Mouse (Mus musculus) C2C12 (cell line): ENCODE measurements around the gene Usp37. TPM values are rescaled to one million over a fixed set of nuclear protein-coding genes. Genes with fewer than 3 reads are reported as not detected.

Source experiments
- H3K27me3 ChIP-seq: one replicate; pipeline ENCODE4 v1.6.1; 2011; ENCODE audit not compliant: control insufficient read depth, insufficient read depth, insufficient read length
- H3K36me3 ChIP-seq: one replicate; pipeline ENCODE4 v1.6.1; 2011; ENCODE audit not compliant: control insufficient read depth, insufficient read depth
- H3K4me3 ChIP-seq: one replicate; pipeline ENCODE4 v1.5.1; 2011; ENCODE audit warnings: mild to moderate bottlenecking, control low read depth; ENCODE audit not compliant: poor library complexity, insufficient read depth, severe bottlenecking
- H3K79me2 ChIP-seq: one replicate; pipeline ENCODE4 v1.6.1; 2011; ENCODE audit not compliant: control insufficient read depth, insufficient read depth
- H3K79me3 ChIP-seq: one replicate; pipeline ENCODE4 v1.6.1; 2011; ENCODE audit warnings: low read depth, control low read depth
- H3ac ChIP-seq: one replicate; pipeline ENCODE3; 2011; ENCODE audit warnings: low read depth; ENCODE audit not compliant: control insufficient read depth, insufficient read length
- CEBPB ChIP-seq: IDR thresholded peaks from one replicate; pipeline ENCODE4 v1.6.1; 2011; ENCODE audit warnings: low read depth, mild to moderate bottlenecking, control low read depth, moderate library complexity
- CTCF ChIP-seq: IDR thresholded peaks from one replicate; pipeline ENCODE4 v1.5.1; 2011; ENCODE audit not compliant: control insufficient read depth, insufficient read depth, insufficient read length
- FOSL1 ChIP-seq: IDR thresholded peaks from one replicate; pipeline ENCODE4 v1.8.0; 2011; ENCODE audit warnings: mild to moderate bottlenecking, low read length; ENCODE audit not compliant: poor library complexity, insufficient read depth, severe bottlenecking
- MAX ChIP-seq: IDR thresholded peaks from one replicate; pipeline ENCODE4 v1.6.1; 2011; ENCODE audit warnings: mild to moderate bottlenecking, control low read depth
- MYOD1 ChIP-seq: IDR thresholded peaks from one replicate; pipeline ENCODE4 v1.6.1; 2011; ENCODE audit warnings: low read depth; ENCODE audit not compliant: control insufficient read depth, insufficient read length
- MYOG ChIP-seq: IDR thresholded peaks from one replicate; pipeline ENCODE4 v1.6.1; 2011; ENCODE audit not compliant: control insufficient read depth, insufficient read length; ENCODE audit errors: extremely low read depth
- USF1 ChIP-seq: IDR thresholded peaks from one replicate; pipeline ENCODE4 v1.6.1; 2011; ENCODE audit warnings: low read depth, mild to moderate bottlenecking, control low read depth, moderate library complexity
- microRNA-seq: library from miRNA; unstranded; fragments of <30 nt; microRNA quantifications from one replicate; pipeline ENCODE4, GENCODE M21; 2019; ENCODE audit warnings: borderline microRNAs expressed
- polyA plus RNA-seq: library from polyadenylated mRNA; unstranded; fragments of >200 nt; fragmentation: generic; extraction: Trizol; gene quantifications from one replicate; pipeline ENCODE4 v1.2.1, GENCODE M21; 2012; ENCODE audit warnings: missing spikeins

The Usp37 gene
- polyA plus RNA-seq, 1 experiment = 4.9 TPM

GRCm38 (mm10) chr1:74387386-74387988 lies 156.6 kb downstream of the Usp37 start:
- TF ChIP-seq MAX (no peak), CEBPB (no peak), CTCF (no peak), MYOD1 (no peak)
- Histone ChIP-seq H3ac (peak overlapping the region; percentile 59), H3K27me3 (no peaks in the 10 kb centered on the region), H3K79me2 (peaks cover 9% of the 10 kb centered on the region), H3K36me3 (no peaks in the 10 kb centered on the region), H3K79me3 (peaks cover 6% of the 10 kb centered on the region), H3K4me3 (peak overlapping the region; percentile 29)

GRCm38 (mm10) chr1:74386714-74387385 lies 157.2 kb downstream of the Usp37 start:
- H3K79me2 ChIP-seq = peaks cover 3% of the 10 kb centered on the region
- peak overlapping the region; percentile 59 for H3ac ChIP-seq
- H3K27me3 ChIP-seq = no peaks in the 10 kb centered on the region
- peak overlapping the region; percentile 29 for H3K4me3 ChIP-seq
- TF ChIP-seq MAX = peak; percentile 35
- no peak for TF ChIP-seq MYOG
- peak; percentile 8 for TF ChIP-seq CTCF
- no peaks in the 10 kb centered on the region for H3K36me3 ChIP-seq
- no peaks in the 10 kb centered on the region for H3K79me3 ChIP-seq

- Histone ChIP-seq H3K27me3 (no peaks in the 10 kb centered on the region), H3K79me2 (no peaks in the 10 kb centered on the region), H3K36me3 (no peaks in the 10 kb centered on the region), H3K79me3 (no peaks in the 10 kb centered on the region), H3ac (peak overlapping the region; percentile 59), H3K4me3 (peak overlapping the region; percentile 29)
- no peak for TF ChIP-seq FOSL1
- no peak for TF ChIP-seq CTCF
- TF ChIP-seq USF1 = no peak
- no peak for TF ChIP-seq CEBPB
- TF ChIP-seq MYOG = no peak
- TF ChIP-seq MYOD1 = no peak
- TF ChIP-seq MAX = no peak
These were observed 157.7 kb downstream of the Usp37 start for GRCm38 (mm10) chr1:74386363-74386713.

GRCm38 (mm10) chr1:74385531-74385930 lies 158.6 kb downstream of the Usp37 start:
- Histone ChIP-seq H3K27me3 (no peaks in the 10 kb centered on the region), H3K79me3 (no peaks in the 10 kb centered on the region), H3K79me2 (no peaks in the 10 kb centered on the region), H3K36me3 (no peaks in the 10 kb centered on the region), H3ac (no peak overlapping the region), H3K4me3 (no peak overlapping the region)
- TF ChIP-seq CTCF = no peak
- no peak for TF ChIP-seq MAX
- TF ChIP-seq MYOD1 = no peak
- no peak for TF ChIP-seq USF1
- TF ChIP-seq MYOG = no peak
- no peak for TF ChIP-seq CEBPB
- TF ChIP-seq FOSL1 = no peak

Small RNA genes lying within 50 kb of the gene (microRNA-seq; reads per million reads assigned to microRNA genes)
- not detected for gene Gm25035
- 16,415 reads per million, percentile 97 among the genes with 10 or more reads in this experiment for gene Mir26b

Other genes starting within 250 kb of the Usp37 start
- 38.1 TPM for gene Tmbim1, start 238.7 kb downstream of the Usp37 start, polyA plus RNA-seq
- not detected for gene Catip, start 182.2 kb downstream of the Usp37 start, polyA plus RNA-seq
- 2.2 TPM for gene Slc11a1, start 169.1 kb downstream of the Usp37 start, polyA plus RNA-seq
- gene Ctdsp1, start 152.8 kb downstream of the Usp37 start, polyA plus RNA-seq = 78.7 TPM
- 0.02 TPM for gene Vil1, start 134.9 kb downstream of the Usp37 start, polyA plus RNA-seq
- 52.4 TPM for gene Cnot9, start 38.2 kb downstream of the Usp37 start, polyA plus RNA-seq
- gene Plcd4, start 1.4 kb downstream of the Usp37 start, polyA plus RNA-seq = 0.33 TPM
- gene Zfp142, start 44.0 kb upstream of the Usp37 start, polyA plus RNA-seq = 8.6 TPM
- 19.9 TPM for gene Bcs1l, start 44.0 kb upstream of the Usp37 start, polyA plus RNA-seq
- gene Rnf25, start 57.1 kb upstream of the Usp37 start, polyA plus RNA-seq = 28.3 TPM
- gene Stk36, start 57.2 kb upstream of the Usp37 start, polyA plus RNA-seq = 2.7 TPM
- gene Ttll4, start 117.5 kb upstream of the Usp37 start, polyA plus RNA-seq = 7.6 TPM
- 0.05 TPM for gene Cyp27a1, start 169.3 kb upstream of the Usp37 start, polyA plus RNA-seq
- 0.66 TPM for gene Prkag3, start 204.9 kb upstream of the Usp37 start, polyA plus RNA-seq
- gene Wnt6, start 227.6 kb upstream of the Usp37 start, polyA plus RNA-seq = 3.0 TPM
- gene Wnt10a, start 247.2 kb upstream of the Usp37 start, polyA plus RNA-seq = 12.9 TPM